Mouse (Mus musculus) lung, postnatal 14 days (tissue): ENCODE results near the gene Vwa5a.

Source experiments
- DNase-seq: peaks from one replicate; pipeline ENCODE4 v3.0.0; 2021

The Vwa5a gene

GRCm38 (mm10) chr9:38718102-38718501 lies at the start of gene Vwa5a:
TSS of gene Vwa5a (plus strand) at chr9:38718268.
- DNase-seq, result peak; percentile 33

- DNase-seq, result no peak
These were observed 45.2 kb upstream of the Vwa5a start for GRCm38 (mm10) chr9:38672887-38673286.

- DNase-seq, result no peak
These were observed 43.6 kb upstream of the Vwa5a start, which contains the start of gene Olfr918 for GRCm38 (mm10) chr9:38674501-38674900. TSS of gene Olfr918 (minus strand) at chr9:38674601.

- DNase-seq, result peak; percentile 8
These were observed 916 bp downstream of the Vwa5a start for GRCm38 (mm10) chr9:38718927-38719441.

- no peak for DNase-seq
These were observed 6.0 kb downstream of the Vwa5a start for GRCm38 (mm10) chr9:38724044-38724443.

- no peak for DNase-seq
These were observed 10.2 kb downstream of the Vwa5a start for GRCm38 (mm10) chr9:38728218-38728617.

- no peak for DNase-seq
These were observed 23.3 kb downstream of the Vwa5a start for GRCm38 (mm10) chr9:38741408-38741807.

GRCm38 (mm10) chr9:38744619-38745315 lies 26.7 kb downstream of the Vwa5a start:
- no peak for DNase-seq

GRCm38 (mm10) chr9:38751999-38752398 lies 33.9 kb downstream of the Vwa5a start, which contains the start of gene Olfr920:
TSS of gene Olfr920 (plus strand) at chr9:38752299.
- DNase-seq, result no peak

- DNase-seq, result no peak
These were observed 54.7 kb downstream of the Vwa5a start, which contains the start of gene Olfr921 for GRCm38 (mm10) chr9:38772768-38773167. TSS of gene Olfr921 (plus strand) at chr9:38773068.

- no peak for DNase-seq
These were observed 74.6 kb downstream of the Vwa5a start for GRCm38 (mm10) chr9:38792689-38793088.
